Mouse (Mus musculus) stomach, embryonic 16.5 days (tissue): ENCODE measurements at regions not wholly inside any gene's neighbourhood (a gene's known extent, or its start where the extent isn't known, plus 50 kb on each side); places are given as distances from the start of the nearest gene placed in this dataset.

Experiments
- ATAC-seq: fragments of 200-750 bp; cut with Nextera tagmentation; 2 replicates; pipeline ENCODE4 v1.8.0; 2017; ENCODE audit warnings: moderate number of reproducible peaks, moderate TSS enrichment; ENCODE audit not compliant: insufficient read depth, low FRiP score
- H3K27ac ChIP-seq: fragments of 300-500 bp; sonication (generic); 2 replicates; pipeline ENCODE4 v1.5.1; 2014; ENCODE audit warnings: low read length
- H3K27me3 ChIP-seq: fragments of 300-500 bp; sonication (generic); 2 replicates; pipeline ENCODE4 v1.6.1; 2014; ENCODE audit warnings: low read length, control low read depth, mixed read lengths; ENCODE audit not compliant: control insufficient read depth, insufficient read depth
- H3K36me3 ChIP-seq: fragments of 300-500 bp; sonication (generic); 2 replicates; pipeline ENCODE4 v1.6.1; 2014; ENCODE audit warnings: low read length; ENCODE audit not compliant: control insufficient read depth, insufficient read depth
- H3K4me1 ChIP-seq: fragments of 300-500 bp; sonication (generic); 2 replicates; pipeline ENCODE4 v1.6.1; 2014; ENCODE audit warnings: low read length, control low read depth, mixed read lengths; ENCODE audit not compliant: control insufficient read depth, insufficient read depth
- H3K4me2 ChIP-seq: fragments of 300-500 bp; sonication (generic); 2 replicates; pipeline ENCODE4 v1.6.1; 2014; ENCODE audit warnings: low read depth, low read length, mixed read lengths
- H3K4me3 ChIP-seq: fragments of 300-500 bp; sonication (generic); replicated peaks from 2 replicates; pipeline ENCODE4 v1.5.1; 2014; ENCODE audit warnings: mild to moderate bottlenecking, low read length
- H3K9ac ChIP-seq: fragments of 300-500 bp; sonication (generic); 2 replicates; pipeline ENCODE4 v1.6.1; 2014; ENCODE audit warnings: low read length
- H3K9me3 ChIP-seq: fragments of 300-500 bp; sonication (generic); replicated peaks from 2 replicates; pipeline ENCODE4 v1.6.1; 2016; ENCODE audit warnings: low read length, control low read depth; ENCODE audit not compliant: control insufficient read depth
- WGBS: fragments of 180-500 bp; shearing (Covaris S2); extraction: QIAGEN DNeasy Blood & Tissue Kit; methylation state at CpG from one replicate; pipeline ENCODE4 v1.1.7; 2014; 5-methylcytosine and 5-hydroxymethylcytosine counted together

DNA sequence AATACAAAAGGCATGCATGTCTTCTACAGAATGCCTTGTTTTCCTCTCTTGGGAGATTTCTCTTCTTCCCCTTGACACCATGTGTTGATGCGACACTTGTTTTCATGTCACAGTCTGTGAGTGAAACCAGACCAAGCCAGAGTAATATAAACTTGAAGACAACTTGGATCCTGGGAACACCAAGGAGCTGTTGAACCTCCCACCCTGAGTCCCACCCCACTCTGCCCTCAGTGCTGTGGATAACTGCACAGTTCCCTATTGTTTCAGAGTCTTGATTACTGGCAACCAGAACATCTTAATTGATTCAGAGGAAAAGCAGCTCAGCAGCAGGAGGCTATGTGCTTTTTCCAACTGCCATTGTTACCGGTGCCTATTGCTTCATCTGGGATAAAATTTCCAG is 254.6 kb upstream of the Jag1 start:
- ATAC-seq = no peak
- Histone ChIP-seq H3K9me3 (no peaks in the 10 kb centered on the region), H3K36me3 (no peaks in the 10 kb centered on the region), H3K4me1 (no peaks in the 10 kb centered on the region), H3K27me3 (no peaks in the 10 kb centered on the region), H3K4me3 (no peak overlapping the region), H3K9ac (no peak overlapping the region), H3K4me2 (no peak overlapping the region), H3K27ac (no peak overlapping the region)
- 61% methylated on average over 2 of the region's 2 CpGs for WGBS

DNA sequence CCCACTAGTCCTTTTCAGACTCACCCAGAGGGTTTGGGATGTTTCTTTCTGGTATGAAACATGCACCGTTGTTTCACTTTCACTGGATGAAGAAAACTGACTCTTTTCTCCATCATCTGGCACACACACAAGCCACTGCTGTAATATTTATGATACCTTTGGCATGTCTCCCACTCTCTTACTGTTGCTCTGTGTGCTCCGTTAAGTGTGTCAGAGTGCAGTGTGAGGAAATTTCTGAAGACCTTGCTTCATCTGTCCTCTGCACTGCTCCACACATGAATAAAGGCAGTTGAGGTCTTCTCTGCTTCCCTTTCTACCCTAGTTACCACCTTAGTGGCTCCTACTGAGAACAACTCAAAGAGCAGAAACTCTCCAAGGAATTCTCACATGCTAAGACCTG is 246.6 kb upstream of the Jag1 start:
- H3K4me1 ChIP-seq = no peaks in the 10 kb centered on the region
- WGBS = 53% methylated on average over 2 of the region's 2 CpGs
- no peak overlapping the region for H3K9ac ChIP-seq
- H3K9me3 ChIP-seq = no peaks in the 10 kb centered on the region
- ATAC-seq = no peak
- H3K4me3 ChIP-seq = no peak overlapping the region
- H3K27ac ChIP-seq = no peak overlapping the region
- no peaks in the 10 kb centered on the region for H3K27me3 ChIP-seq
- H3K4me2 ChIP-seq = no peak overlapping the region
- H3K36me3 ChIP-seq = no peaks in the 10 kb centered on the region

DNA sequence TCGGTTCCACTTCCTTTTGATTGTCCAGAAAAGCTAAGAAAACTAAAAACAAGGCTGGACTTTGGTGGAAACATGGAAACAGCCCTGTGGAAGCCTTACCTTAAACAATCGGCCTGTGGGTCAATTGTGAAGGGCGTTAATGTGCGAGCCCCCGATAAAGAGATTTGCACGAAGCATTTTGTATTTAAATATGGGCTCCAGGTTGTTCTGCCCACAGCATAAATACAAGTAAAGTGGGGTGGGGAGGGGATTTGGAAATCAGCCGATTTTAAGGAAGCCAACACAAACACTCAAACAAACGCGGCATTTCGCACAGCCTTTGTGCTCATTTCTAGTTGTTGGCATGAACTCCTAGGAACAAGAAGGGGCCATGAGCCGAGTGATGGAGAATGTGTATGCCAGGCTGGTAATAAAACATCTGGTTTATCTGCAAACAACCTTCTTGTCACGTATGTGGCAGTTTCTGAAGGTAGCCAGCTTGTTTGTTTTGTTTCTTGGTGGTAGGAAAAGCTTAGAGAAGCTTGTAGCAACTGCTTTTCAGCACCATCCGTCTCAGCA is 240.8 kb upstream of the Jag1 start:
- H3K4me1 ChIP-seq = no peaks in the 10 kb centered on the region
- 60% methylated on average over 13 of the region's 13 CpGs for WGBS
- H3K4me3 ChIP-seq = no peak overlapping the region
- no peaks in the 10 kb centered on the region for H3K36me3 ChIP-seq
- no peak overlapping the region for H3K27ac ChIP-seq
- ATAC-seq = no peak
- no peaks in the 10 kb centered on the region for H3K27me3 ChIP-seq
- no peaks in the 10 kb centered on the region for H3K9me3 ChIP-seq
- H3K9ac ChIP-seq = no peak overlapping the region
- H3K4me2 ChIP-seq = no peak overlapping the region

DNA sequence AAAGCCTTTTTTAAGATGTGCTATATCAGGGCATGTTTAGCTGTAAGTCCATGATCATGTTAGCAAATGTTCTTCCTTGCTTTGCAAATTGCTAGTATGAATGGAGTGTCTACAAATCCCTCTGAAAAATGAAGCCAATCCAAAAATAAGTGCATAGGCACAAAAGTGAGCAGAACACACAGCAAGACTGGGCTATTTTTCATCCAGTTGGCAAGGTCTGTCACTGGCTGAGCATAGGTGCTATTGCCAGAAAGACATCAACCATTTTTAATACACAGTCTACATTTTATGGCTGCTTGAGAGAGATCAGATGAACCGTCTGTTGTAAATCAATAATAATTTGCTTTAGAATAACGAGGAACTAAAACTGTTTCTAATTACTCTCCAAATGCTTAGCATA is 227.3 kb upstream of the Jag1 start:
- no peak for ATAC-seq
- H3K9me3 ChIP-seq = no peaks in the 10 kb centered on the region
- H3K4me1 ChIP-seq = no peaks in the 10 kb centered on the region
- H3K9ac ChIP-seq = no peak overlapping the region
- H3K36me3 ChIP-seq = no peaks in the 10 kb centered on the region
- no peak overlapping the region for H3K4me3 ChIP-seq
- H3K4me2 ChIP-seq = no peak overlapping the region
- no peaks in the 10 kb centered on the region for H3K27me3 ChIP-seq
- 63% methylated on average over 2 of the region's 2 CpGs for WGBS
- no peak overlapping the region for H3K27ac ChIP-seq

DNA sequence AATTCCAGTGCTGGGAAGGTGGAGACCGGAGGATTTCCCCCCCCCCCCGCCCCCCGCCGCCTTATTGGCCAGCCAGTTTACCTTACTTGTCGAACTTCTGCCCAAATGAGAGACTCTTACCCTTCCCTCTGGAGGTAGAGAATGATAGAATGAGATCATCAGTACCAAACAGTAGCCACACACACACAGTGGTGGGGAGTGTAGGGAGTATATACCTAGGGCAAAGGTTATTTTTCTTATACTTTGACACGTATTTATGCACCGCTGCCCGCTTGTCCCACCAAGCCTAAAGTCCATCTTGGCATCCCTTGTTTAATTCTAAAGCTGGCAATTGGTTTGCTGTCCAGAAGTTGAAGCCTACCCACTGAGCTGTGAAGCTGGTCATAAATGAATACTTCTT is 213.6 kb upstream of the Jag1 start:
- Histone ChIP-seq H3K9ac (no peak overlapping the region), H3K4me2 (no peak overlapping the region), H3K36me3 (no peaks in the 10 kb centered on the region), H3K4me1 (no peaks in the 10 kb centered on the region), H3K27me3 (no peaks in the 10 kb centered on the region), H3K4me3 (no peak overlapping the region), H3K27ac (no peak overlapping the region), H3K9me3 (no peaks in the 10 kb centered on the region)
- ATAC-seq = no peak
- WGBS = 86% methylated on average over 8 of the region's 8 CpGs

DNA sequence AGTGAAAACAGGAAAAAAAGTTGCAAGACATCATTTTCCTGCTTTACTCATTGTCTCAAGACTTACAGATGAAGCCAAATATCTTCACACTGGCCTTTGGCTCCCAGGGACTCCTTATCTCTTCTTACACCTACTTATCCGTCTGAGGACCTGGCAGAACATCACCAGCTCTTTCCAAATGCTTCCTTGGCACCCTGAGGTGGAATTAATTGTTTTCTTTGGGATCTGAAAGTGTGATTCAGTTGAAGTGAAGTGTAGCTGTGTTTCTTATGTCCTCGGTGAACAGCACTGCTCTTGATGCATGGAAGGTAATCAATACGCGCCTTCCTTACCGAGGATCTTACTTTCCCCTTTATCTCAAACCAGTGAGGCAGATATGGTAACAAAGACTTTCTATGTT is 207.0 kb upstream of the Jag1 start:
- H3K4me1 ChIP-seq = no peaks in the 10 kb centered on the region
- 68% methylated on average over 5 of the region's 5 CpGs for WGBS
- no peak overlapping the region for H3K9ac ChIP-seq
- no peak overlapping the region for H3K4me2 ChIP-seq
- no peak overlapping the region for H3K27ac ChIP-seq
- H3K9me3 ChIP-seq = no peaks in the 10 kb centered on the region
- no peak overlapping the region for H3K4me3 ChIP-seq
- no peaks in the 10 kb centered on the region for H3K36me3 ChIP-seq
- no peaks in the 10 kb centered on the region for H3K27me3 ChIP-seq
- ATAC-seq = no peak

DNA sequence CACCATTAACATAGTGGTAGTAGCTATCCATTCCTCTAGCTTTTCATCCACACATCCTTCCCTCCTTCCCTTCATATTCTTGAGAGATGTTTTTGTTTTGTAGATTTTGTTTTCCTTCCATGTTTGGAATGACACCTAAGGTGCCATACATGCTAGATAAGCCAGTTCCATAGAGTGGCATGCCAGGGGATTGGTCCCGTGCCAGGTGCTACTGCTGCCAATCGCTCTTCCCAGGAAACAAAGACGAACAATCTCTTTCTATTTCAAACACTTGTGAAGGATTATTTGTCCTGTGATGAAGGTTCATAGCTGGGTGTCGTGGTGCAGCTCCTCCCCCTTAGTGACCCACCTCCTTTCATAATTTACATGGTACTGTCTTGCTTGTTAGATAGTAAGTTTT is 194.1 kb upstream of the Jag1 start:
- Histone ChIP-seq H3K9me3 (no peaks in the 10 kb centered on the region), H3K27ac (no peak overlapping the region), H3K4me1 (no peaks in the 10 kb centered on the region), H3K4me2 (no peak overlapping the region), H3K4me3 (no peak overlapping the region), H3K9ac (no peak overlapping the region), H3K36me3 (no peaks in the 10 kb centered on the region), H3K27me3 (no peaks in the 10 kb centered on the region)
- 73% methylated on average over 4 of the region's 4 CpGs for WGBS
- no peak for ATAC-seq

DNA sequence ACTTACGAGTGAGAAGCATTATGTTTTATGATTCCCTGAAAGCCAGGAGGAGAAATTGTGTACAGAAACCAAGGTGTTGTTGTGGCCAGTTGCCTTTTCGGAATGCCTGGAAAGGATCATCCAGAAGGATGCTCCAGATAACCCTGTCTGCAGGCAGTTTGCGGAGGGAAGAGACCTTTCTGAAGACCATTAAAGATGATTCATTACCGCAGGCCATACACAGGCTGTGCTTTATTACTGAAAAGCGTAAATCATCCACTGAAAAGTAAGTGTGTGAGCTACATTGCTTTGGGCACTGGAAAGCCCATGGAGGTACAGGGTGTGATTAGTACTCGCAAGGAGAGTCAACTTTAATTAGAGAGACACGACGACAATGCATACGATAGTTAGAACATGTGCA is 191.7 kb upstream of the Jag1 start:
- H3K27me3 ChIP-seq = no peaks in the 10 kb centered on the region
- WGBS = 71% methylated on average over 9 of the region's 9 CpGs
- no peaks in the 10 kb centered on the region for H3K9me3 ChIP-seq
- H3K4me1 ChIP-seq = no peaks in the 10 kb centered on the region
- H3K4me2 ChIP-seq = no peak overlapping the region
- H3K36me3 ChIP-seq = no peaks in the 10 kb centered on the region
- H3K9ac ChIP-seq = no peak overlapping the region
- no peak overlapping the region for H3K27ac ChIP-seq
- H3K4me3 ChIP-seq = no peak overlapping the region
- ATAC-seq = no peak

DNA sequence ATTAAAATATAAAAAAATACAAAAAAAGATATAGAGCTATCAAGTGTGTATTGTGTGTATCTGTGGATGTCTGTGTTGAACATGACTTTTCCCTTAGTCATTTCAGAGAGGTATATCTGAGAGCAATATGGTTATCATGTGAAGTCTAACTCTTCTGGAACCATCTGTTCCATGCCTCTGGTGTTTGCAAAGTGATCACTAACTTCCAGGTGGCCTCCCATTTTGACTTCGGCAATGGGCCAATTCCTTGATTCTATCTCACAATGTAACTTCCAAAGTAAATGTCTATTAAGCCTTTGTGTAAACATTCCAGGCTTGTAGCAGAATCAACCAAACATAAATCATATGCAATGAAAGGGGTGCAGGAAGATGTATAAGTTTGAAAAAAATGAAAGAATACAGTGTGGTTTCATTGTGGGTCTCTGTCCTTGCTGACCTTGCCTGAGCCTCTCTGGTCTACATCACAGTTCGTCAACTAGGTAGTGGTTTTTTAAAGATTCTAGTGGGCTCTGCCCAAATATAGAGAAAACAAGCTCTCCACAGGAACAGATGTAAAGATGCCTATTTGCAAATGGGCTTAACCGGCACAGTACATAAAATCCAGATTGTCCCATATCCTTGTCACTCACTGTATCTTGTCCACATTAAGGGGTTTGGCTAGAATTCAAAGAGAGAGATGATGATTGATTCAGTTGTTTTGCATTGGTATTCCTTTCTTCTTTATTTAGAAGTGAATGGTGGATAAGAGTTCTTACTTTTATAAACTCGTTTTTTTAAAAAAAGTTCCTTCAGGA is 185.2 kb upstream of the Jag1 start:
- H3K36me3 ChIP-seq = no peaks in the 10 kb centered on the region
- ATAC-seq = peak; percentile 72; the same call in 1 of the 2 replicates
- no peak overlapping the region for H3K9ac ChIP-seq
- 0 out of 2 replicates have a peak, but pooled peaks cover 3% of the 10 kb centered on the region for H3K4me1 ChIP-seq
- H3K4me2 ChIP-seq = no peak overlapping the region
- no peak overlapping the region for H3K4me3 ChIP-seq
- no peaks in the 10 kb centered on the region for H3K9me3 ChIP-seq
- no peak overlapping the region for H3K27ac ChIP-seq
- 24% methylated on average over 4 of the region's 4 CpGs for WGBS
- no peaks in the 10 kb centered on the region for H3K27me3 ChIP-seq
